Mouse (Mus musculus): ENCODE results near the gene Tmem108. TPM values are rescaled to one million over a fixed set of nuclear protein-coding genes. Genes with fewer than 3 reads are reported as not detected.

Tmem108 gene
- total RNA-seq, 4 experiments from 2014 or later = 3.7 to 4.7 (median 4.4) TPM

DNA sequence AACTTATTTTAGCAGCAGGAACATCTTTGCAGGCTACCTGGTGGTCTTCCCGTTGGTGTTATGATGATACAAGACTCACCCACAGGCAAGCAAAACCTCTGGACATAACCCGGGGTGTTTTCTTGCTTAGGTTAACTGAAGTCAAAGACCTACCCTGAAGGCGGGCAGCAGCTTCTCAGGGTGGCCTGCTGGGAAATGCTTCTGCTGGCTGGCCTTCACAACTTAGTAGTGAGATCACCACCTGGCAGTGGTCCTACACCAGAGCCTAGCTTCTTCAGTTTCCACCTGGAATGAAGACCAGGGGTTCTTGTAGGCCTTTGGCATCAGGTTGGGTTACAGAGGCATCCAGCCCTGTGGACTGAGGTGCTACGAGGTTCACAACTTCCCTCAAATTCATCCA, 169.7 kb downstream of the Tmem108 start:
- no peak for DNase-seq (ENCODE audit: low spot score)

GRCm38 (mm10) chr9:103590801-103591200, 170.8 kb downstream of the Tmem108 start:
- DNase-seq (ENCODE audit: low spot score) = no peak

GRCm38 (mm10) chr9:103584865-103585264, 176.8 kb downstream of the Tmem108 start:
- no peak for DNase-seq (ENCODE audit: low spot score)

- no peak for DNase-seq (ENCODE audit: low spot score)
Observed at GRCm38 (mm10) chr9:103582249-103582961, 179.2 kb downstream of the Tmem108 start.

GRCm38 (mm10) chr9:103580621-103581020, 181.0 kb downstream of the Tmem108 start:
- no peak for DNase-seq (ENCODE audit: low spot score)

GRCm38 (mm10) chr9:103580186-103580585, 181.5 kb downstream of the Tmem108 start:
- DNase-seq (ENCODE audit: low spot score) = no peak

GRCm38 (mm10) chr9:103579411-103580026, 182.1 kb downstream of the Tmem108 start:
- peak; percentile 19 for DNase-seq (ENCODE audit: low spot score)

DNA sequence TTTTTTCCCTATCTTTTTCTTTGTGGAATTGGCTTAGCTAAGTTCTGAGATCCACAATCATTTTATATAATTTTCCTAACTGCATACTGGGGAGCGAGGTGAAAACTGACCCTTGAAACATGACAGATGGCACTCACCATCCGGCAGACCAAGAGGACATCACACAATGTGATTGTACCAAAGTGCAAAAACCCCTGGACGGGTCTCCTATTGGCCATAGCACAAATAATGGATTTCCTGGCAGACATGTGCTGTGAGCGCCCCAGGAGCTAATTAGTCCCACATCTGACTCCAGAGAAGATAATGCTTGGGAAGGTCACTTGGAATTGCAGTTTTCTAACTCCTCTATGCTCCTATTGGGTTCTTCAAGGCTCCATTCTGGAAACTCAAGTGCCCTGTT, 183.9 kb downstream of the Tmem108 start:
- DNase-seq (ENCODE audit: low spot score) = no peak

DNA sequence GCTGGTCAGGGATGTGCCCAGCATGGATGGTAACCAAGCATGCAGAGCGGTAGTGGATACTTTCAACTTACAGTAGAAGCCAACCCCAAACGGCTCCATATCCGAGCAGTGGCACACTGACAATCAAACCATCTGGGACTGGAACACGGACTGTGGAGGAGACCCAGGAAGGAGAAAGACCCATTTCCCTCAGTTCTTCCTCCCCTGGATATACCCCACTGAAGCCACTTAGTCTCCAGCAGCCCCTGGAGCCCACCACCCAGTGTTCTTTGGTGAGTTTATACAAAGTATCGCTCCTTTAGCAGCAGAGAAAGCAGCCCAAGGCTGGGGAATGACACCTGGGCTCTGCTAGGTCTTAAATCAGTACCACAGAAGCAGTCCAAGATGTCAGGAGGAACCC, 184.5 kb downstream of the Tmem108 start:
- DNase-seq (ENCODE audit: low spot score) = no peak

DNA sequence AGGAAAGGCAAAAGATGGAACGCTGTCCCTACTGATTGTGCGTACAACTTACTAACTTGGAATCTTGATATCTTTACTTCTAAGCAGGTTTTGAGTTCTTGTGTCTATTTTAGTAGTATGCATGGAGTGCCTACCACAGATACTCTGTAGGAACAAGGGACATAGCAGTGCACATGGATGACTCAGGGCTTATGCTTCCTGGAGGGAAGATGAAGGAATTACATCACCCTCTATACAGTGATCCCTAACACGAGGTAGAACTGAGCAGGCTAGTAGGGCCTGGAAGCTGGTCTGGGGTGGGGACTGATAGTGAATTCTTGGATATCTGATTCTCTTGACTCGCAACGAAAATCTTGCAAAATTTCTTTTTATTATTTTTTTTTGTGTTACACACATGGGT, 185.7 kb downstream of the Tmem108 start:
- DNase-seq (ENCODE audit: low spot score) = no peak

GRCm38 (mm10) chr9:103573994-103574750, 187.5 kb downstream of the Tmem108 start:
- no peak for DNase-seq (ENCODE audit: low spot score)

- no peak for DNase-seq (ENCODE audit: low spot score)
Observed at GRCm38 (mm10) chr9:103570158-103570741, 191.4 kb downstream of the Tmem108 start.

- no peak for DNase-seq (ENCODE audit: low spot score)
Observed at GRCm38 (mm10) chr9:103568983-103569382, 192.7 kb downstream of the Tmem108 start.

GRCm38 (mm10) chr9:103565186-103565585, 196.5 kb downstream of the Tmem108 start:
- no peak for DNase-seq (ENCODE audit: low spot score)

DNA sequence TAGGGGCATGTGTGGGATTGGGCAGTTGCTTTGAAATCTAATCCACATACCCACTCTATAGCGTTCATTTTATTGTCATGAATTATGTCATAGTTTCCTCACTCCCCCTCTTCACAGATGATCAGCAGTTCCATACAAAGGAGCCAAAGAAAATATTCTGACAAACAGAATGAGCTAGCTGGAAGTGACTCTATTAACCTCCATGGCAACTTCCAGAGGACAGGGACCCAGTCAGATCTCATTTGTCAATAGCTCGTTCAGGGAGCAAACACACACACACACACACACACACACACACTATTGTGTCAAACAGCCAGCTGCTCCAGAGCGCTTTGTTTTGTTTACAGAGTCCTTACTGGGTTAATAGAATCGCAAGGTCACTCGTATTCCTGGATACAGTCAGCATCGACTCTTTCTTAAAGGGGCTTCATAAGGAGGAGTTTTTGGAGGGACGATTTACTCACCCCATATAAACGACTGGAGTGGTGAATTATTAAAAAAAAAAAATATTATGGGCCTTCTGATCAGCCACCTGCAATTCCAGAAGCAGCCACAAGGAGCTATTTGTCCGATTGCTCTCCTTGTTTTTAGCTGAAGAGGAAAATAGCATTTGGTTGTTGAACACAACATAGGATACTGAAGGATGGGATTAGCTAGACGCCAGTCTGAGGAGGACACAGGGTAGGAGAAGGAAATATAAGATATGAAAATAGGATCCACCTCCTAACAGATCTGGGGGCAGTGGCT, 197.6 kb downstream of the Tmem108 start:
- no peak for DNase-seq (ENCODE audit: low spot score)

DNA sequence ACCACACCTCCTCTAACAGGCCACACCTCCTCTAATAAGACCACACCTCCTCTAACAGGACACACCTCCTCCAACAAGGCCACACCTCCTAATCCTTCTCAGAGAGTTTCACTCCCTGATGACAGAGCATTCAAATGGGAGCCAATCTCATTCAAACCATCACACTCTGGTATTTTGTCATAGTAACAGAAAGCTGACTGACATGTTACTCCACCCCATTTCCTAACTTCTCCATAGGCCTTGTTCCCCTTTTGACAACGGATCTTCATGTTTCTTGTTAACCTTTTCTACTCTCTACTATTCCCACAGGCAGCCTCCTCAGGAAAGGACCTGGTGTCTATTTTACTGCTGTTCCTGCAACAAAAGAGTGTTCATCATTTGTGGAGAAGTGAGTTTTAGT, 199.6 kb downstream of the Tmem108 start:
- DNase-seq (ENCODE audit: low spot score) = no peak

DNA sequence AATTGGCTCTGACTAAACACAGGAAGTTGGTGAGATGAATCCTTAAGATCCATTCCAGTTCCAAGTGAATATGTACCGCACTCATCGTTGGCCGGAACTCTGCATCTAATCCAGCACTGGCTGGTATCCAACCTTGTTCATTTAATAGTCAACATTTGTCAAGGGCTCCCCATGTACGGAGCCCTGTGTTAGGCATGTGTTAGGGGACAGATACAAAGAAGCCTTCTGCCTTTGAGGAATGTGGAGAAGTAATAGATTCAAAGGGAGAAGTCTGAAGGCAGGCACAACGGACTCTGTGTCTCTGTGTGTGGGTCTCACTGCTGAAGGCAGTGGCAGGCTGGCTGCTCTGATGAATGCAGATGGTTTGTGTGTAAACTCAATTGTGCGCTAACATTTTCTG, 202.9 kb downstream of the Tmem108 start:
- DNase-seq (ENCODE audit: low spot score) = no peak

- DNase-seq (ENCODE audit: low spot score) = no peak
Observed at GRCm38 (mm10) chr9:103558240-103558639, 203.4 kb downstream of the Tmem108 start.

DNA sequence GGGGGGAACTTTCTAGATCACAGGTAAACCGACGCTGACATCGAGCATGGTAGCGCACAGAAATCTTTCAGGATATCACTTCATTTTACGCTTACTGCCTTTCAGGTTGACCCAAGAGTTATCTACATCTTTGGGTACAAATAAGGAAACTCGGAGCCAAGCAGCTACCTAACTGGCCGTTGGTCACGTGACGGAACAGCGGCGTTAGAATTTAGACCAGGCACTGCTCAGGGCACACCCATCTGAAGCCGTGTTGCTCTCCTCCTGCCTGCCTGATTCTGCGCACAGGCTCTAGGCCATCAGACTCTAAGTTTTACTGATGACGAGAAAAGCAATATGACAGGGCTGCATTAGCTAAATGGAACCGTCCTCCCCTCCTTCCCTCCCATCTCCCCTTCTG, 204.6 kb downstream of the Tmem108 start:
- DNase-seq (ENCODE audit: low spot score) = no peak

DNA sequence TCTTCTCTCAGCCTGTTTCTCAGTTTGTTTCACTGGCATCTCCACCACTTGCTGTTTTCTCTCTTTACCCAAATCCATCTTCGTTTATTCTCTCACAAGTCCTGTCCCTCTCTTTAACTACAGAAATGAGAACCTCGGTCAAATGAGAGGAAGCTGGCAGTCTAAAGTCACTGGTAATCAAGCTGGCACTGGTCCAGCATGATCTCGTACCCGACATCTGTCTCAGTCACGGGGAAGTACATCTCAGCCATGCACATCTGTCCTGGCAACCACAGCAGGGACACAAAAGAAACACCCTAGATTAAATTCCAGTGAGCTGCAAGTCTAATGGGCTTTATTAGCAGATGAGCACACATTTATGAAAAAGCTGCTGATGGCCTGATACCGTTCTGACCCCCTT, 206.3 kb downstream of the Tmem108 start:
- DNase-seq (ENCODE audit: low spot score) = no peak

DNA sequence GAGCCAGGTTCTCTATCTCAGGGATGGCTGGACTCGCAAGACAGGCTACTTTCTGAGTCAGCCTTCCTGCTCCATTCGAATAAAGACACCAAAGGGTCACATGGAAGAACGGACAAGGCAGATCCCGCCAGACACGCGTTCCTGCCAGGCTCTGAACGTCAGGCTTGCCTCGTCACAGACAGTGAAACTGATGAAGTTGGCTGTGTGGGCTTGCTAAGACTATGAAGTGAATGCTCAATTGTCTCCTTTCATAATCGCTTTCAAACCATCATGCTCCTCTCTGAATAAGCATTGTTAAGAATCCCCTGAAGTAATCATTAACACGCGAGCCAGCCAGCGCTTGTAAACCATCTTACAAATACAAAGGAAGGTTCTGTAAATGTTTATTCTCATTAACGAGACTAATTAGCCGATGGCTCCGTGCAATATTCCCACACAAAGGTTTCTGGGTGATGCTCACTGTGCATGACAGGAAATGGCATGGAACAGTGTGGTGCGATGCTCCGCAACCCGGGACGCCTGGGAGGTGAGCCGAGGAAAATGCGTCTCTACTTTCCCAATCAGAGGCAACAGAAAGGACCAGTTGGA, 210.9 kb downstream of the Tmem108 start:
- no peak for DNase-seq (ENCODE audit: low spot score)
